Mouse (Mus musculus): ENCODE data around the gene Pi16. TPM values are rescaled to one million over a fixed set of nuclear protein-coding genes. Genes with fewer than 3 reads are reported as not detected.

The Pi16 gene
- polyA plus RNA-seq, 1 experiment from 2014 or later, result 0.73 TPM

GRCm38 (mm10) chr17:29316891-29317290 lies 589 bp upstream of the Pi16 start:
- Histone ChIP-seq H3K27ac (ENCODE audit: low read depth, low read length) (no peak overlapping the region), H3K9ac (ENCODE audit: low read depth, low read length) (no peak overlapping the region), H3K4me2 (replicated peaks; ENCODE audit: low read depth) (no peak overlapping the region), H3K4me1 (replicated peaks; ENCODE audit: control insufficient read depth, insufficient read depth, low read length) (no peaks in the 10 kb centered on the region), H3K9me3 (ENCODE audit: control insufficient read depth) (no peaks in the 10 kb centered on the region), H3K36me3 (ENCODE audit: control insufficient read depth, insufficient read depth) (no peaks in the 10 kb centered on the region), H3K27me3 (replicated peaks; ENCODE audit: control insufficient read depth, insufficient read depth, low read length) (no peaks in the 10 kb centered on the region), H3K4me3 (ENCODE audit: low read depth, low read length) (no peak overlapping the region)
- ATAC-seq, result no peak
- no peak for TF ChIP-seq CTCF (IDR thresholded peaks at IDR 0.05; ENCODE audit: low read depth)
- 68% methylated on average over 3 of the region's 3 CpGs for WGBS

- no peak overlapping the region for H3K4me2 ChIP-seq (replicated peaks; ENCODE audit: low read depth)
- no peak overlapping the region for H3K27ac ChIP-seq (ENCODE audit: low read depth, low read length)
- H3K9ac ChIP-seq (ENCODE audit: low read depth, low read length), result no peak overlapping the region
- H3K4me3 ChIP-seq (ENCODE audit: low read depth, low read length), result no peak overlapping the region
- H3K4me1 ChIP-seq (replicated peaks; ENCODE audit: control insufficient read depth, insufficient read depth, low read length), result no peaks in the 10 kb centered on the region
- H3K27me3 ChIP-seq (replicated peaks; ENCODE audit: control insufficient read depth, insufficient read depth, low read length), result no peaks in the 10 kb centered on the region
- no peaks in the 10 kb centered on the region for H3K9me3 ChIP-seq (ENCODE audit: control insufficient read depth)
- no peak for ATAC-seq
- TF ChIP-seq CTCF (IDR thresholded peaks at IDR 0.05; ENCODE audit: low read depth), result no peak
- 54% methylated on average over 6 of the region's 6 CpGs for WGBS
- no peaks in the 10 kb centered on the region for H3K36me3 ChIP-seq (ENCODE audit: control insufficient read depth, insufficient read depth)
Observed at GRCm38 (mm10) chr17:29318731-29319250, 1.3 kb downstream of the Pi16 start.

GRCm38 (mm10) chr17:29319476-29319875 lies 2.0 kb downstream of the Pi16 start:
- Histone ChIP-seq H3K27ac (ENCODE audit: low read depth, low read length) (no peak overlapping the region), H3K4me2 (replicated peaks; ENCODE audit: low read depth) (no peak overlapping the region), H3K4me1 (replicated peaks; ENCODE audit: control insufficient read depth, insufficient read depth, low read length) (no peaks in the 10 kb centered on the region), H3K36me3 (ENCODE audit: control insufficient read depth, insufficient read depth) (no peaks in the 10 kb centered on the region), H3K4me3 (ENCODE audit: low read depth, low read length) (no peak overlapping the region), H3K9ac (ENCODE audit: low read depth, low read length) (no peak overlapping the region), H3K27me3 (replicated peaks; ENCODE audit: control insufficient read depth, insufficient read depth, low read length) (no peaks in the 10 kb centered on the region), H3K9me3 (ENCODE audit: control insufficient read depth) (no peaks in the 10 kb centered on the region)
- ATAC-seq, result no peak
- 88% methylated on average over 7 of the region's 7 CpGs for WGBS
- TF ChIP-seq CTCF (IDR thresholded peaks at IDR 0.05; ENCODE audit: low read depth), result no peak

GRCm38 (mm10) chr17:29319881-29320639 lies 2.6 kb downstream of the Pi16 start:
- Histone ChIP-seq H3K4me2 (replicated peaks; ENCODE audit: low read depth) (no peak overlapping the region), H3K27ac (ENCODE audit: low read depth, low read length) (no peak overlapping the region), H3K9me3 (ENCODE audit: control insufficient read depth) (no peaks in the 10 kb centered on the region), H3K36me3 (ENCODE audit: control insufficient read depth, insufficient read depth) (no peaks in the 10 kb centered on the region), H3K9ac (ENCODE audit: low read depth, low read length) (no peak overlapping the region), H3K4me1 (replicated peaks; ENCODE audit: control insufficient read depth, insufficient read depth, low read length) (no peaks in the 10 kb centered on the region), H3K27me3 (replicated peaks; ENCODE audit: control insufficient read depth, insufficient read depth, low read length) (no peaks in the 10 kb centered on the region), H3K4me3 (ENCODE audit: low read depth, low read length) (no peak overlapping the region)
- TF ChIP-seq CTCF (IDR thresholded peaks at IDR 0.05; ENCODE audit: low read depth), result 0 out of 2 replicates have a peak, but pooled peaks have one; percentile 5
- ATAC-seq, result no peak
- 43% methylated on average over 8 of the region's 8 CpGs for WGBS

GRCm38 (mm10) chr17:29321765-29322602 lies 4.5 kb downstream of the Pi16 start:
- TF ChIP-seq CTCF (IDR thresholded peaks at IDR 0.05; ENCODE audit: low read depth), result no peak
- Histone ChIP-seq H3K9ac (ENCODE audit: low read depth, low read length) (no peak overlapping the region), H3K4me2 (replicated peaks; ENCODE audit: low read depth) (peak overlapping the region; percentile 54), H3K36me3 (ENCODE audit: control insufficient read depth, insufficient read depth) (no peaks in the 10 kb centered on the region), H3K4me3 (ENCODE audit: low read depth, low read length) (peak overlapping the region; percentile 9; the same call in 1 of the 2 replicates), H3K9me3 (ENCODE audit: control insufficient read depth) (no peaks in the 10 kb centered on the region), H3K27ac (ENCODE audit: low read depth, low read length) (no peak overlapping the region), H3K27me3 (replicated peaks; ENCODE audit: control insufficient read depth, insufficient read depth, low read length) (no peaks in the 10 kb centered on the region; the same call in 1 of the 2 replicates), H3K4me1 (replicated peaks; ENCODE audit: control insufficient read depth, insufficient read depth, low read length) (no peaks in the 10 kb centered on the region)
- 38% methylated on average over 41 of the region's 41 CpGs for WGBS
- ATAC-seq, result peak; percentile 44

GRCm38 (mm10) chr17:29322603-29322962 lies 5.1 kb downstream of the Pi16 start:
- WGBS, result 23% methylated on average over 18 of the region's 18 CpGs
- Histone ChIP-seq H3K4me2 (replicated peaks; ENCODE audit: low read depth) (peak overlapping the region; percentile 54), H3K27me3 (replicated peaks; ENCODE audit: control insufficient read depth, insufficient read depth, low read length) (no peaks in the 10 kb centered on the region; the same call in 1 of the 2 replicates), H3K27ac (ENCODE audit: low read depth, low read length) (no peak overlapping the region), H3K4me1 (replicated peaks; ENCODE audit: control insufficient read depth, insufficient read depth, low read length) (no peaks in the 10 kb centered on the region), H3K4me3 (ENCODE audit: low read depth, low read length) (peak overlapping the region; percentile 9; the same call in 1 of the 2 replicates), H3K36me3 (ENCODE audit: control insufficient read depth, insufficient read depth) (no peaks in the 10 kb centered on the region), H3K9ac (ENCODE audit: low read depth, low read length) (no peak overlapping the region; the same call in 1 of the 2 replicates), H3K9me3 (ENCODE audit: control insufficient read depth) (no peaks in the 10 kb centered on the region)
- TF ChIP-seq CTCF (IDR thresholded peaks at IDR 0.05; ENCODE audit: low read depth), result no peak
- ATAC-seq, result peak; percentile 72
